Mouse (Mus musculus) midbrain, embryonic 16.5 days (tissue): Measurements from ENCODE around the gene Armc7. TPM values are rescaled to one million over a fixed set of nuclear protein-coding genes. Genes with fewer than 3 reads are reported as not detected.

Experiments
- ATAC-seq: fragments of 200-750 bp; cut with Nextera tagmentation; 2 replicates; pipeline ENCODE4 v1.8.0; 2017; ENCODE audit warnings: moderate TSS enrichment
- H3K27ac ChIP-seq: fragments of 300-500 bp; sonication (generic); 2 replicates; pipeline ENCODE4 v1.5.1; 2014; ENCODE audit warnings: mild to moderate bottlenecking, low read length, mixed read lengths
- H3K27me3 ChIP-seq: fragments of 300-500 bp; sonication (generic); 2 replicates; pipeline ENCODE4 v1.6.1; 2014; ENCODE audit warnings: low read depth, low read length, mixed read lengths; ENCODE audit not compliant: control insufficient read depth, insufficient read depth
- H3K36me3 ChIP-seq: fragments of 300-500 bp; sonication (generic); 2 replicates; pipeline ENCODE4 v1.6.1; 2014; ENCODE audit warnings: mild to moderate bottlenecking, low read length, moderate library complexity, mixed read lengths; ENCODE audit not compliant: control insufficient read depth, insufficient read depth
- H3K4me1 ChIP-seq: fragments of 300-500 bp; sonication (generic); 2 replicates; pipeline ENCODE4 v1.6.1; 2014; ENCODE audit warnings: mild to moderate bottlenecking, low read length, mixed read lengths; ENCODE audit not compliant: control insufficient read depth, insufficient read depth
- H3K4me2 ChIP-seq: fragments of 300-500 bp; sonication (generic); 2 replicates; pipeline ENCODE4 v1.6.1; 2014; ENCODE audit warnings: mild to moderate bottlenecking, low read length, mixed read lengths
- H3K4me3 ChIP-seq: fragments of 300-500 bp; sonication (generic); 2 replicates; pipeline ENCODE4 v1.5.1; 2014; ENCODE audit warnings: low read depth, mild to moderate bottlenecking, low read length, moderate library complexity, mixed read lengths
- H3K9ac ChIP-seq: fragments of 300-500 bp; sonication (generic); 2 replicates; pipeline ENCODE4 v1.6.1; 2014; ENCODE audit warnings: low read depth, low read length, mixed read lengths
- H3K9me3 ChIP-seq: fragments of 300-500 bp; sonication (generic); replicated peaks from 2 replicates; pipeline ENCODE4 v1.6.1; 2014; ENCODE audit warnings: mild to moderate bottlenecking, low read length, mixed read lengths; ENCODE audit not compliant: control insufficient read depth, poor library complexity, severe bottlenecking
- WGBS: fragments of 180-500 bp; shearing (Covaris S2); extraction: QIAGEN DNeasy Blood & Tissue Kit; methylation state at CpG from one replicate; pipeline ENCODE4 v1.1.7; 2014; 5-methylcytosine and 5-hydroxymethylcytosine counted together
- polyA plus RNA-seq: library from polyadenylated mRNA; unstranded; fragments of >200 nt; fragmentation: Nextera tagmentation; extraction: Ambion mirVana; gene quantifications from 2 replicates; pipeline ENCODE4 v1.2.1, GENCODE M21; 2015

Armc7 gene
- polyA plus RNA-seq, 1 experiment from 2014 or later: 19.6 TPM

DNA sequence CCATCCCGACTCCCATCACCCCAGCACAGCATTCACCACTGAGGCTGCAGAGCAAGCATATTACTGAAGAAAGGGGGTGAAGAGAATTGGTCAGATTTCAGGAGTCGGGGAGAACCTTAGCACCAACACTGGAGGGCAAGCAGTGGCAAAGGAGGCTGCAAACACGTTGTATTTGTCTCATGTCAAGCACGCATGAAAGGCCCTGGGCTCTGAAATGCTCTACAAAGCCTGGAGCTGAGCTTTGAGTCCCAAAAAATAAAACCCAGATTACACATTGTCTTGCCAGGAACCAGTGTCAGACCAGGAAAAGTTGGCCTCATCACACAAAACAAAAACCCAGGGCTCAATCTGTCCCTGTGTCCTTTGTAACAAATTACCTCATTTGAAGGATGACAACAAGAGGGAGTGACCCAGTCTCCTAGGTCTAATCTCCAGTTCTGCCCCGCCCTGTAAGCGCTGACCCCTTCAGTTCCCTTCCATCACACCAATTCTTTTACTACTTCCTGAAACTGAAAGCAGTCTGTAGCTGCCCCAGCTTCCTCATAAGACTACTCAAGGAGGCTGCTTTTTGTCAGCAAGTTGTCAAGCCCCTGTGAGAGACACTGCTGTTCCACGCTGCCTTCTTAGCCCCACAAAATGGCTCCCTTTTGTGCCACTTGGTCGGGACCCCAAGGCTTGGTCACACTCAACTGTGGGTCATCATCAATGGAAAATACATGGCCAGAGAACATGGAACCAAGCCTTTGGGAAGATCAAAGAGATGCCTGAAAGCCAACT, 37.1 kb downstream of the Armc7 start:
- peak overlapping the region; percentile 97 for H3K4me3 ChIP-seq
- H3K27ac ChIP-seq: peak overlapping the region; percentile 94
- no peaks in the 10 kb centered on the region for H3K27me3 ChIP-seq
- H3K9ac ChIP-seq: peak overlapping the region; percentile 99
- no peaks in the 10 kb centered on the region for H3K9me3 ChIP-seq
- ATAC-seq: no peak
- no peaks in the 10 kb centered on the region for H3K36me3 ChIP-seq
- H3K4me2 ChIP-seq: peak overlapping the region; percentile 89
- WGBS: 10% methylated on average over 8 of the region's 8 CpGs
- H3K4me1 ChIP-seq: peaks cover 32% of the 10 kb centered on the region

DNA sequence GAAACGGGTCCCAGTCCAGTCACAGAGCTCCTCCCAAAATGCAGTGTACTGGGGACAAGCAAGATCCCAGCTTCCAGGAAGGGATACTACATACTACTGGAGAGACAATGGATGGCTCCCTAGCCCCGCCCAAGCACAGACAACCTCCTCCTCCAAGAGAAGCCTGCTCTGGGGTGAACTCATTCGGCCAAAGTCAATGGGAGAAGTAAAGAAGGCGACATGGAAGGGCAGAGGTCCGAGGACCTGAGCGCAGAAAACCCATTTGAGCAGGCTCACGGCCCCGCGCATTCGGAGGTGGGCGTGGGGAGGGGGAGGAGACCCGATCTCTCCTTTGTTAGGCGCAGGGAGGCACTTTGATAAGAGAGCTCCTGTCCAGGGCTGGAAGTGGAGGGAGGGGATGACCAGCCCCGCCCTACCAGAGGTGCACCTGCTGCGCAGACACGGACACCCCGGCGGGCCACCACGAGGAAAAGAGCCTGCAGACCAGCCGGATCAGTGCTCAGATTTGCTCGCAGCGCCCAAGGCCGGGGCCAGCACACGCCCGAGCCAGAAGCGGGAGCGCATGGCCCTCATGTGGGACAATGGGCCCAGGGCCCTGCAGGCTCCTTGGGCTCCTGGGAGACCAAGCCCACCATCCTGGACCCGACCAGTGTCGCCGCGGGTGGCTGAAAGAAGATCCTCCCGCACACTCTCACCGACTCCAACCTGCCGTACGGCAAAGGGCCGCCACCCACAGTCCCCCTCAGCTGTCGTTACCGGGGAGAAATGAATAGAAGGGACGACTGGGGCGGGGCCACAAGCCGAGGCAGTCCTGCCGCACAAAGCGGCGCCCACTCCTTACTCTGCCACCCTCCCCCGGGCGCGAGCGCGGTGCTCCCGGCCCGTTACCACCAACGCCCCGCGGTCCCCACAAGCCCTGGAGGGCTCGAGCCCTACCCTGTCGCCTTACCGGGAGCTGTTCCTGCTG, 38.1 kb downstream of the Armc7 start:
- peaks cover 23% of the 10 kb centered on the region for H3K4me1 ChIP-seq
- peak overlapping the region; percentile 94 for H3K27ac ChIP-seq
- H3K4me2 ChIP-seq: peak overlapping the region; percentile 89
- H3K27me3 ChIP-seq: no peaks in the 10 kb centered on the region
- H3K9ac ChIP-seq: peak overlapping the region; percentile 99
- WGBS: under 1% methylated on average over 57 of the region's 57 CpGs
- no peaks in the 10 kb centered on the region for H3K9me3 ChIP-seq
- ATAC-seq: peak; percentile 62
- no peaks in the 10 kb centered on the region for H3K36me3 ChIP-seq
- peak overlapping the region; percentile 97 for H3K4me3 ChIP-seq

DNA sequence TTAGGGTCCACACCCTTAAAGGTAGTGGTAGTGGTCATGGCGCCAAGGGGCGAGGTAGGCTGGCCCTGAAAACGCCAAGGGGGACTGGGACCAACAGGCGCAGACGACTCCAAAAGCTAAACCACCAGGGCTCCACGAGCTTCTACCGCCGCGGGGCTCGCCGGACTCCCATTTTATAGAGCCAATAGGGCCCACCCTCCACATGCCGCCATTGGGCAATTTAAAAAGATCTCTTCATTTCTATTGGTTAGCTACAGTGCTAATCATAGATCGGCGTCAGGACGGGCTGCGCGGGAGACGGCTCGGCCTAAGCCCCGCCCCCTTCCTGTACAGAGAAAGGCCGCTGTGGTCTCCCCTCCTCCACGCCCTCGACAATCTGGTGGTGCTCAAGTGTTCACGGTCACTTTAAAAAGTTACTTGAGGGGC, 38.8 kb downstream of the Armc7 start, which contains the start of gene Jpt1:
TSS of gene Jpt1 (minus strand) at position 150 of the 426 bp plus-strand sequence.
- Histone ChIP-seq H3K36me3 (no peaks in the 10 kb centered on the region), H3K4me3 (peak within 1 kb of the TSS; percentile 97), H3K4me2 (peak within 1 kb of the TSS; percentile 89), H3K9me3 (no peaks in the 10 kb centered on the region), H3K27me3 (no peaks in the 10 kb centered on the region), H3K4me1 (peaks cover 21% of the 10 kb centered on the region), H3K9ac (peak within 1 kb of the TSS; percentile 99), H3K27ac (peak within 1 kb of the TSS; percentile 94)
- peak; percentile 95 for ATAC-seq
- 0% methylated on average over 24 of the region's 24 CpGs for WGBS

DNA sequence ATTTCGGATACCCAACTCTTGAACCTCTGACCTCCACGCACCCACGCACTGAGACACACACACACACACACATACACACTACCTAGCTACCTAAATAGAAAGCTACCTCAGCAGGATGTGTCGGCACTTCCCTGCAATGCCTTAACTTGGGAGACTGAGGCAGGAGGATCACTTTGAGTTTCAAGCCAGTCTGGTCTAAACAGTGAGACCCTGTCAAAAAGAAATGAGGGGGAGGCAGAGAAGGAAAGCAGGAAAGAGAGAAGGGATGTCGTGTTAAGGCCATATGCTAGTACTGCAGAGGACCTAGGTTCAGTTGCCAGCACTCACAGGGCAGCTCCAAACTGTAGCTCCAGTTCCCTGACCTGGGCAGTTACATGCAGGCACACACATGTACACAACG, 39.6 kb downstream of the Armc7 start:
- no peak for ATAC-seq
- Histone ChIP-seq H3K9me3 (no peaks in the 10 kb centered on the region), H3K4me3 (no peak overlapping the region), H3K4me2 (no peak overlapping the region), H3K27me3 (no peaks in the 10 kb centered on the region), H3K27ac (no peak overlapping the region), H3K9ac (no peak overlapping the region), H3K4me1 (peaks cover 17% of the 10 kb centered on the region), H3K36me3 (no peaks in the 10 kb centered on the region)
- 73% methylated on average over 6 of the region's 6 CpGs for WGBS

DNA sequence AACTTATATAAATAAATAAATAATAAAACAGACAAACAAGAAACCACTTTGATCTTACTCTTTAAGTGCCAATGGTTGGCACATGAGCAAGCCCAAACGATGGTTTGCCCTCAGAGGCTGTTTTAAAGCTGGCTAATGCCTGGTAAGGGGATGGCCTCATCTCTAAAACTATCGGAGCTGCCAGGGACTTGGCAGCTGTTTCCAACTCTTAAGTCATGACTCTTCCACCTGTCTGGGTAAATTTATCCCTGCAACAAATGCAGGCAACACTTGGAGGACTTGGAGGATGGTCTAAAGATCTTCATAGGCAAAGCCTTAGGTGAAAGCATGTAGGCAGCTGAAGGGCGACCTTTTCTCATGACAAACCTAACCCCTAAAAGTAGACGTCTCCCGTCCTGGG, 41.5 kb downstream of the Armc7 start:
- Histone ChIP-seq H3K9me3 (no peaks in the 10 kb centered on the region), H3K27me3 (no peaks in the 10 kb centered on the region), H3K4me1 (no peaks in the 10 kb centered on the region), H3K9ac (no peak overlapping the region), H3K4me3 (no peak overlapping the region), H3K36me3 (no peaks in the 10 kb centered on the region), H3K4me2 (no peak overlapping the region), H3K27ac (no peak overlapping the region)
- no peak for ATAC-seq
- WGBS: 89% methylated on average over 5 of the region's 5 CpGs

DNA sequence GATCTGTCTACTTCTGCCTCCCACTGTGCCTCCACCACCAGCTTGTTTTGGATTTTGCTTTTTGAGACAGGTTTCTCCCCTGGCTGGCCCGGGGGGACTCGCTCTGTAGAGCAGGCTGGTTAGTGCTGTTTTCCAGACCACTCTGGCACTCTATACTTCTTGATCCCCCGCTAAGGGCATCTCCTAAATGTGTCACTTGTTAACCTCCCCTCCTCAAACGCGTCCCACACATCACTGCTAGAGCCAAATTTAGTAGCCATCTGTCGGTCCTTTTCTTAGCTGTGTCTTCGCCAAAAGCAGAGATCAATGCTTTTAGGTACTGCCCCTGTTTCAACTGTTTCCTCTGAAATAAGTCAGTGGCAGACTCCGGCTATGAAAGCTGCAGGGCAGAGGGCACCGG, 43.2 kb downstream of the Armc7 start:
- no peak for ATAC-seq
- Histone ChIP-seq H3K27me3 (no peaks in the 10 kb centered on the region), H3K9ac (no peak overlapping the region), H3K9me3 (no peaks in the 10 kb centered on the region), H3K4me3 (no peak overlapping the region), H3K4me1 (no peaks in the 10 kb centered on the region), H3K36me3 (peaks cover 6% of the 10 kb centered on the region; the same call in 1 of the 2 replicates), H3K4me2 (no peak overlapping the region), H3K27ac (no peak overlapping the region)
- 81% methylated on average over 9 of the region's 9 CpGs for WGBS

DNA sequence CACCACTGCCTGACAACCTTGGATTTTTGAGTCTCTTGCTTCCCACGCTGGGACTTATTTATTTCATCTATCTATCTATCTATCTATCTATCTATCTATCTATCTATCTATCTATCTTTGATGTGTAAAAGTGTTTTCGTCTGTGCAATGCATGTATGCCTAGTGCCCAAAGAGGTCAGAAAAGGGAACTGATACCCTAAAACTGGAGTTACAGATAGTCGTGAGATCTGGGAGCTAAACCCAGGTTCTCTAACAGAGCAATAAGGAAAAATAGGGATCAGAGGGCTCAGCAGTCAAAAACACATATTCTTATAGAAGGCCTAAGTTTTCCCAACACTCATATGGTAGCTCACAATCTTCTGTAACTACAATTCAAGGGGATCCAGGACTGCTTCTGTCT, 44.1 kb downstream of the Armc7 start:
- no peaks in the 10 kb centered on the region for H3K27me3 ChIP-seq
- H3K4me1 ChIP-seq: no peaks in the 10 kb centered on the region
- H3K4me2 ChIP-seq: no peak overlapping the region
- no peak overlapping the region for H3K27ac ChIP-seq
- H3K4me3 ChIP-seq: no peak overlapping the region
- H3K9ac ChIP-seq: no peak overlapping the region
- ATAC-seq: no peak
- H3K36me3 ChIP-seq: peaks cover 9% of the 10 kb centered on the region
- no peaks in the 10 kb centered on the region for H3K9me3 ChIP-seq
- WGBS: 91% methylated on average over 3 of the region's 3 CpGs

DNA sequence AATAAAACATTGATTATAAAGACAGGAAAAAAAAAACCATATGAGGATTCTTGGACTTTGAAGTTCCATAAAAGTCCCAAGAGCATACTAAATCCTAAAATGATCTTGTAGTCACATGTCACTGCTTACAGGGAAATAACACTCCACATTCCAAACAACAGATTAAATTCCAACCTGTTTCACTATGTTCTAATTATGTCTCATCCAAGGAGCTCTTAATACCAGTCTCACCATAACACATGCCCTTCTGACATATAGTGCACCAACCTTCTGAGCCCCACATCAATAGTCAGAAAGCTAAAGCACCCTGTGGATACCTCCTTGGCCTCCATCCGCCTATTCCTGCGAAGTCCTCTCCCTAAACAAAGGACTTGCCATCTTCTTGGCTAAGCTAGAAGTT, 44.8 kb downstream of the Armc7 start:
- Histone ChIP-seq H3K9ac (no peak overlapping the region), H3K4me2 (no peak overlapping the region), H3K4me1 (no peaks in the 10 kb centered on the region), H3K9me3 (no peaks in the 10 kb centered on the region), H3K36me3 (peaks cover 15% of the 10 kb centered on the region), H3K4me3 (no peak overlapping the region), H3K27me3 (no peaks in the 10 kb centered on the region), H3K27ac (no peak overlapping the region)
- WGBS: 47% methylated on average over 2 of the region's 2 CpGs
- no peak for ATAC-seq

DNA sequence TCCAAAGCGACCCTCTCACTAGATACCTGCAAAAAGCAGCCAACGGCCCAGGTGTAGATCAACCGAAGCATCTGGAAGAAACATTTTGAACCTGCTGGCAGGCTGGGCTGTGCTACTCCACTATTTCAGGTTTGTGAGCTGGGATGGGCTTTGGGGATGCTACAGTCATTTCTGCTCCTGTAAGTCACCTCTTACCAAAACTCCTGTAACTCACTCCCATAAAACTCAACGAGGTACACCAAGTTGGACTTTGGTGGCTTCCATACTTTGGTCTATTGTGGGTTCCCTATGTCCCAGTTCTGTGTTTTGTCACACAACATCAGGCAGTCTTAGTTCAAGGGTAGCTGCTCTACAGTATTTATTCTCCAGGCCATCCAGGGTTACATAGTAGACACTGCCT, 45.6 kb downstream of the Armc7 start:
- no peaks in the 10 kb centered on the region for H3K27me3 ChIP-seq
- 93% methylated on average over 4 of the region's 4 CpGs for WGBS
- no peaks in the 10 kb centered on the region for H3K4me1 ChIP-seq
- no peak overlapping the region for H3K4me3 ChIP-seq
- H3K36me3 ChIP-seq: peaks cover 17% of the 10 kb centered on the region
- H3K9ac ChIP-seq: no peak overlapping the region
- H3K9me3 ChIP-seq: no peaks in the 10 kb centered on the region
- ATAC-seq: no peak
- H3K4me2 ChIP-seq: no peak overlapping the region
- H3K27ac ChIP-seq: no peak overlapping the region
